Mouse (Mus musculus) MEL (cell line): ENCODE results near the gene Gpsm3. TPM values are rescaled to one million over a fixed set of nuclear protein-coding genes. Genes with fewer than 3 reads are reported as not detected.
A peak's percentile ranks its signal among the peaks of the same experiment; 100 is the strongest.

ENCODE experiments used
- DNase-seq: peaks from one replicate; pipeline ENCODE4 v3.0.0; 2011; ENCODE audit warnings: low read depth, low spot score
- H3K27ac ChIP-seq: 2 replicates; pipeline ENCODE4 v1.5.1; 2012; ENCODE audit warnings: low read depth, mild to moderate bottlenecking, control low read depth, low read length, moderate library complexity; ENCODE audit not compliant: control insufficient read depth
- H3K27me3 ChIP-seq, 2 experiments: fragments of 150-350 bp in 1 of 2; sonication (generic) in 1 of 2; 2 replicates each; pipeline ENCODE4 v1.6.1; 2012; ENCODE audit warnings: low read length in 2 of 2, mild to moderate bottlenecking in 2 of 2, improper control_type of control experiment in 1 of 2, moderate library complexity in 1 of 2; ENCODE audit not compliant: insufficient read depth in 2 of 2, control insufficient read depth in 1 of 2
- H3K36me3 ChIP-seq, 2 experiments: 2 replicates each; pipeline ENCODE4 v1.6.1; 2012 to 2014; ENCODE audit warnings: low read length in 2 of 2, improper control_type of control experiment in 1 of 2, inconsistent platforms in 1 of 2, mild to moderate bottlenecking in 1 of 2; ENCODE audit not compliant: insufficient read depth in 2 of 2, control insufficient read depth in 1 of 2
- H3K4me1 ChIP-seq, 2 experiments: fragments of 150-350 bp in 1 of 2; sonication (generic) in 1 of 2; 2 replicates each; pipeline ENCODE4 v1.6.1; 2012; ENCODE audit warnings: low read length in 2 of 2, improper control_type of control experiment in 1 of 2, mild to moderate bottlenecking in 1 of 2; ENCODE audit not compliant: insufficient read depth in 2 of 2, control insufficient read depth in 1 of 2
- H3K4me3 ChIP-seq, 2 experiments: fragments of 150-350 bp in 1 of 2; sonication (generic) in 1 of 2; 2 replicates each; pipeline ENCODE4 v1.5.1; 2012; ENCODE audit warnings: low read depth in 2 of 2, low read length in 2 of 2, mild to moderate bottlenecking in 2 of 2, moderate library complexity in 2 of 2, control low read depth in 1 of 2, improper control_type of control experiment in 1 of 2; ENCODE audit not compliant: control insufficient read depth in 1 of 2, insufficient read depth in 1 of 2
- H3K79me2 ChIP-seq: 2 replicates; pipeline ENCODE4 v1.6.1; 2012; ENCODE audit warnings: mild to moderate bottlenecking, low read length, moderate library complexity; ENCODE audit not compliant: control insufficient read depth, poor library complexity, insufficient read depth
- H3K9ac ChIP-seq: 2 replicates; pipeline ENCODE4 v1.6.1; 2012; ENCODE audit warnings: low read depth, mild to moderate bottlenecking, control low read depth, low read length, moderate library complexity; ENCODE audit not compliant: control insufficient read depth, poor library complexity, severe bottlenecking
- H3K9me3 ChIP-seq: fragments of 150-350 bp; sonication (generic); replicated peaks from 2 replicates; pipeline ENCODE4 v1.6.1; 2012; ENCODE audit warnings: mild to moderate bottlenecking, low read length, improper control_type of control experiment, moderate library complexity; ENCODE audit not compliant: insufficient read depth
- BHLHE40 ChIP-seq: IDR thresholded peaks from 2 replicates; pipeline ENCODE4 v1.6.1; 2012; ENCODE audit warnings: low read depth, mild to moderate bottlenecking, inconsistent platforms, low read length, improper control_type of control experiment, borderline replicate concordance
- CHD1 ChIP-seq: IDR thresholded peaks from 2 replicates; pipeline ENCODE4 v1.6.1; 2012; ENCODE audit warnings: low read depth, mild to moderate bottlenecking, inconsistent platforms, low read length, improper control_type of control experiment
- CTCF ChIP-seq, 3 experiments: IDR thresholded peaks in 2 of 3; conservative IDR thresholded peaks in 1 of 3; 2 replicates each; pipeline ENCODE4 v1.5.1; 2011 to 2012; ENCODE audit warnings: low read length in 3 of 3, low read depth in 2 of 3, mild to moderate bottlenecking in 2 of 3, improper control_type of control experiment in 1 of 3, inconsistent platforms in 1 of 3, mixed read lengths in 1 of 3, moderate library complexity in 1 of 3; ENCODE audit not compliant: control insufficient read depth in 1 of 3, insufficient read depth in 1 of 3, poor library complexity in 1 of 3, severe bottlenecking in 1 of 3
- ELF1 ChIP-seq: IDR thresholded peaks from 2 replicates; pipeline ENCODE4 v1.6.1; 2014; ENCODE audit warnings: low read depth, mild to moderate bottlenecking, inconsistent platforms, low read length, improper control_type of control experiment, moderate library complexity
- EP300 ChIP-seq, 2 experiments: IDR thresholded peaks; 2 replicates each; pipeline ENCODE4 v1.6.1; 2011; ENCODE audit warnings: improper control_type of control experiment in 2 of 2, low read length in 2 of 2, low read depth in 1 of 2, mild to moderate bottlenecking in 1 of 2
- ETS1 ChIP-seq: IDR thresholded peaks from 2 replicates; pipeline ENCODE4 v1.6.1; 2012; ENCODE audit warnings: low read depth, mild to moderate bottlenecking, inconsistent platforms, low read length, improper control_type of control experiment, moderate library complexity
- GABPA ChIP-seq: IDR thresholded peaks from 2 replicates; pipeline ENCODE4 v1.6.1; 2012; ENCODE audit warnings: low read depth, mild to moderate bottlenecking, inconsistent platforms, low read length, improper control_type of control experiment, moderate library complexity
- GATA1 ChIP-seq: IDR thresholded peaks from 2 replicates; pipeline ENCODE4 v1.6.1; 2011; ENCODE audit warnings: low read depth, low read length, improper control_type of control experiment
- HCFC1 ChIP-seq: IDR thresholded peaks from 2 replicates; pipeline ENCODE4 v1.6.1; 2012; ENCODE audit warnings: low read depth, mild to moderate bottlenecking, inconsistent platforms, low read length, improper control_type of control experiment, moderate library complexity
- JUND ChIP-seq: IDR thresholded peaks from 2 replicates; pipeline ENCODE4 v1.6.1; 2011; ENCODE audit warnings: low read depth, mild to moderate bottlenecking, improper control_type of control experiment, low read length
- KAT2A ChIP-seq: conservative IDR thresholded peaks from 2 replicates; pipeline ENCODE4 v1.6.1; 2012; ENCODE audit warnings: low read depth, low read length, improper control_type of control experiment, inconsistent platforms
- MAX ChIP-seq: IDR thresholded peaks from 2 replicates; pipeline ENCODE4 v1.6.1; 2011; ENCODE audit warnings: low read length, improper control_type of control experiment
- MAZ ChIP-seq: IDR thresholded peaks from 2 replicates; pipeline ENCODE4 v1.6.1; 2012; ENCODE audit warnings: low read depth, mild to moderate bottlenecking, inconsistent platforms, low read length, improper control_type of control experiment
- MEF2A ChIP-seq: IDR thresholded peaks from 2 replicates; pipeline ENCODE4 v1.6.1; 2014; ENCODE audit warnings: low read depth, mild to moderate bottlenecking, inconsistent platforms, low read length, improper control_type of control experiment; ENCODE audit not compliant: poor library complexity, insufficient replicate concordance, severe bottlenecking; ENCODE audit errors: extremely low read depth
- MXI1 ChIP-seq: IDR thresholded peaks from 2 replicates; pipeline ENCODE4 v1.6.1; 2011; ENCODE audit warnings: mild to moderate bottlenecking, low read depth, low read length, improper control_type of control experiment
- MYB ChIP-seq: IDR thresholded peaks from 2 replicates; pipeline ENCODE4 v1.6.1; 2011; ENCODE audit warnings: mild to moderate bottlenecking, low read depth, low read length, improper control_type of control experiment
- MYC ChIP-seq: IDR thresholded peaks from 2 replicates; pipeline ENCODE4 v1.6.1; 2011; ENCODE audit warnings: low read depth, mild to moderate bottlenecking, low read length, improper control_type of control experiment, moderate library complexity
- NELFE ChIP-seq: IDR thresholded peaks from 2 replicates; pipeline ENCODE4 v1.6.1; 2011; ENCODE audit warnings: low read depth, low read length, improper control_type of control experiment
- NRF1 ChIP-seq: IDR thresholded peaks from 2 replicates; pipeline ENCODE4 v1.6.1; 2014; ENCODE audit warnings: low read depth, mild to moderate bottlenecking, inconsistent platforms, low read length, improper control_type of control experiment, moderate library complexity; ENCODE audit not compliant: poor library complexity, insufficient read depth, severe bottlenecking
- POLR2A ChIP-seq, 2 experiments: IDR thresholded peaks; 2 replicates each; pipeline ENCODE4 v1.6.1; 2011 to 2012; ENCODE audit warnings: low read length in 2 of 2, mild to moderate bottlenecking in 2 of 2, control low read depth in 1 of 2, improper control_type of control experiment in 1 of 2, low read depth in 1 of 2, moderate library complexity in 1 of 2; ENCODE audit not compliant: control insufficient read depth in 1 of 2, insufficient read depth in 1 of 2, poor library complexity in 1 of 2
- POLR2AphosphoS2 ChIP-seq: IDR thresholded peaks from 2 replicates; pipeline ENCODE4 v1.6.1; 2011; ENCODE audit warnings: low read length, improper control_type of control experiment
- RCOR1 ChIP-seq: IDR thresholded peaks from 2 replicates; pipeline ENCODE4 v1.6.1; 2012; ENCODE audit warnings: low read depth, mild to moderate bottlenecking, inconsistent platforms, low read length, improper control_type of control experiment
- SIN3A ChIP-seq: IDR thresholded peaks from 2 replicates; pipeline ENCODE4 v1.6.1; 2012; ENCODE audit warnings: low read length, improper control_type of control experiment, inconsistent platforms
- SMC3 ChIP-seq: IDR thresholded peaks from 2 replicates; pipeline ENCODE4 v1.6.1; 2011; ENCODE audit warnings: low read depth, low read length, improper control_type of control experiment
- TAL1 ChIP-seq: IDR thresholded peaks from 2 replicates; pipeline ENCODE4 v1.6.1; 2012; ENCODE audit warnings: mild to moderate bottlenecking, inconsistent platforms, low read length, moderate library complexity, mixed read lengths
- TBP ChIP-seq: IDR thresholded peaks from 2 replicates; pipeline ENCODE4 v1.8.0; 2011; ENCODE audit warnings: low read depth, low read length, improper control_type of control experiment
- TCF12 ChIP-seq: IDR thresholded peaks from 2 replicates; pipeline ENCODE4 v1.6.1; 2014; ENCODE audit warnings: low read depth, mild to moderate bottlenecking, inconsistent platforms, low read length, improper control_type of control experiment, moderate library complexity
- ZC3H11A ChIP-seq: IDR thresholded peaks from 2 replicates; pipeline ENCODE4 v1.6.1; 2012; ENCODE audit warnings: low read depth, mild to moderate bottlenecking, inconsistent platforms, low read length, improper control_type of control experiment
- ZKSCAN1 ChIP-seq: IDR thresholded peaks from 2 replicates; pipeline ENCODE4 v1.6.1; 2012; ENCODE audit warnings: low read depth, mild to moderate bottlenecking, inconsistent platforms, low read length, improper control_type of control experiment, moderate library complexity
- ZMIZ1 ChIP-seq: IDR thresholded peaks from 2 replicates; pipeline ENCODE4 v1.6.1; 2012; ENCODE audit warnings: low read depth, mild to moderate bottlenecking, inconsistent platforms, low read length, improper control_type of control experiment, moderate library complexity
- ZNF384 ChIP-seq: IDR thresholded peaks from 2 replicates; pipeline ENCODE4 v1.6.1; 2012; ENCODE audit warnings: low read depth, mild to moderate bottlenecking, inconsistent platforms, low read length, improper control_type of control experiment
- polyA plus RNA-seq, 2 experiments: library from polyadenylated mRNA; stranded (reverse) in 1 of 2; unstranded in 1 of 2; fragments of >175 nt in 1 of 2; fragments of >200 nt in 1 of 2; gene quantifications; 2 replicates each; pipeline versions ENCODE4 v1.2.1 to v1.2.4; 2012; ENCODE audit warnings: low replicate concordance in 2 of 2, low read depth in 1 of 2; ENCODE audit not compliant: insufficient read length in 2 of 2, insufficient read depth in 1 of 2, missing spikeins in 1 of 2
- total RNA-seq: library from RNA; depleted of rRNA; stranded (reverse); fragments of 300-350 nt; gene quantifications from 2 replicates; pipeline ENCODE4 v1.2.3, GENCODE M21; 2012

Gpsm3 gene
- total and polyA plus RNA-seq, 3 experiments, result 10.6 to 37.8 TPM; not detected in 1

GRCm38 (mm10) chr17:34611050-34611449 lies 21.4 kb downstream of the Gpsm3 start:
- Histone ChIP-seq H3K79me2 (peaks cover 32% of the 10 kb centered on the region), H3K27me3 (no peaks in the 10 kb centered on the region)
- TF ChIP-seq MEF2A (no peak), ZKSCAN1 (no peak), ELF1 (no peak), POLR2A (IDR thresholded peaks at IDR 0.05; ENCODE audit: control insufficient read depth in 1 of 2, insufficient read depth in 1 of 2, low read depth in 1 of 2, low read length in 2 of 2, poor library complexity in 1 of 2) (no peak), CHD1 (no peak), POLR2AphosphoS2 (no peak), TBP (no peak), TAL1 (no peak), SIN3A (no peak), KAT2A (no peak), GABPA (no peak), SMC3 (no peak), MYC (no peak), ZC3H11A (no peak), NRF1 (no peak), NELFE (no peak), MAX (no peak)
- TF ChIP-seq, all 39 proteins: peak for 0
- Histone ChIP-seq H3K27ac (no peak overlapping the region), H3K36me3 (peaks cover 0 to 23% of the 10 kb centered on the region in 2 experiments; a peak in 2 of 4 replicates), H3K4me1 (peaks cover 11 to 40% of the 10 kb centered on the region in 2 experiments; a peak in 3 of 4 replicates), H3K4me3 (no peak overlapping the region), H3K9me3 (no peaks in the 10 kb centered on the region), H3K9ac (no peak overlapping the region)
- DNase-seq, result no peak

GRCm38 (mm10) chr17:34613054-34613645 lies 23.5 kb downstream of the Gpsm3 start:
- Histone ChIP-seq H3K27me3 (no peaks in the 10 kb centered on the region), H3K27ac (peak overlapping the region; percentile 91), H3K4me3 (no peak overlapping the region), H3K9me3 (no peaks in the 10 kb centered on the region), H3K79me2 (peaks cover 11% of the 10 kb centered on the region; the same call in 1 of the 2 replicates), H3K9ac (peak overlapping the region; percentile 48), H3K4me1 (peaks cover 7 to 27% of the 10 kb centered on the region in 2 experiments; a peak in 3 of 4 replicates), H3K36me3 (peaks cover 0 to 16% of the 10 kb centered on the region in 2 experiments; a peak in 2 of 4 replicates)
- DNase-seq, result peak; percentile 87
- no peak for TF ChIP-seq ZC3H11A
- TF ChIP-seq KAT2A, result 0 out of 2 replicates have a peak, but pooled peaks have one; percentile 19
- peak; percentile 86 for TF ChIP-seq MAZ
- no peak for TF ChIP-seq BHLHE40
- no peak for TF ChIP-seq JUND
- TF ChIP-seq MYC, result 0 out of 2 replicates have a peak, but pooled peaks have one; percentile 15
- no peak; the same call in 1 of the 2 replicates for TF ChIP-seq ZMIZ1
- TF ChIP-seq GATA1, result peak; percentile 83
- TF ChIP-seq ZNF384, result peak; percentile 94
- peak; percentile 69 for TF ChIP-seq RCOR1
- peak; percentile 94 for TF ChIP-seq TAL1
- peak; percentile 2; the same call in 1 of the 2 replicates for TF ChIP-seq SMC3
- TF ChIP-seq TCF12, result peak; percentile 98
- TF ChIP-seq MEF2A, result no peak
- peak; percentile 90 to 96 for TF ChIP-seq EP300 (IDR thresholded peaks at IDR 0.05; ENCODE audit: low read depth in 1 of 2, low read length in 2 of 2)
- TF ChIP-seq HCFC1, result 0 out of 2 replicates have a peak, but pooled peaks have one; percentile 39
- TF ChIP-seq NELFE, result no peak
- no peak for TF ChIP-seq CTCF (IDR thresholded peaks at IDR 0.05 in 2 of 3, conservative IDR thresholded peaks at IDR 0.05 in 1 of 3; ENCODE audit: control insufficient read depth in 1 of 3, insufficient read depth in 1 of 3, low read depth in 2 of 3, low read length in 3 of 3, poor library complexity in 1 of 3, severe bottlenecking in 1 of 3)
- TF ChIP-seq ETS1, result peak; percentile 91
- TF ChIP-seq SIN3A, result peak; percentile 80
- peak; percentile 61 for TF ChIP-seq MXI1
- peak; percentile 92 for TF ChIP-seq MYB
